Mouse (Mus musculus): ENCODE data around the gene Bcas3.

DNA sequence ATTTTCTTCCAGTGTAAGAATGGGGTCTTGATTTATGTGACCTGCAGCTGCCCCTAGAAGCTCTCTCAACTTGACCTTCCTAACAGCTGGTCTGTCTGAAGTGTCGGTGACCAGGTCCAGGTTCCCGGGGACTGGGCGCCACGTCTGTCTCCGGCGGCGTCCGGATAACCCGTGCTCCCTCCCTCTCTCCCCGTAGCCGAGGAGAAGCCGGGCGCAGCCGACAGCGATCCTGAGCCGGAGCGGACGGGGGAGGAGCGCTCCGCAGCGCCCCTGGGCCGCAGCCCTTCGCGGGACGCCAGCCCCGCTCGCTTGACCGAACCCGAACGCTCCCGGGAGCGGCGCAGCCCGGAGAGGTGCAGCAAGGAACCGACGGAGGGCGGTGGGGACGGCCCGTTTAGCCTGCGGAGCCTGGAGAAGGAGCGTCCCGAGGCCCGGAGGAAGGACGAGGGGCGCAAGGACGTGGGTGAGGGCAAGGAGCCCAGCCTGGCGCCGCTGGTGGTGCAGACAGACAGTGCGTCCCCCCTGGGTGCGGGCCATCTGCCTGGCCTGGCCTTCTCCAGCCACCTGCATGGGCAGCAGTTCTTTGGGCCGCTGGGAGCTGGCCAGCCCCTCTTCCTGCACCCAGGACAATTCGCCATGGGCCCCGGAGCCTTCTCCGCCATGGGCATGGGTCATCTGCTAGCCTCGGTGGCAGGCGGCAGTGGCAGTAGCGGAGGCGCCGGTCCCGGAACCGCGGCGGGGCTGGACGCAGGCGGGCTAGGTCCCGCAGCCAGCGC is 484.9 kb downstream of the Bcas3 start:
- TF ChIP-seq POLR2A (IDR thresholded peaks at IDR 0.05; ENCODE audit: low read depth, low read length) (no peak), CTCF (IDR thresholded peaks at IDR 0.05; ENCODE audit: borderline replicate concordance, insufficient read depth, low read length) (no peak)
